Mouse (Mus musculus): Measurements from ENCODE around the gene Mbd3.

GRCm38 (mm10) chr10:80389185-80389708 lies 10.1 kb downstream of the Mbd3 start:
- TF ChIP-seq GATA1 (IDR thresholded peaks at IDR 0.05; ENCODE audit: borderline replicate concordance, low read length) (no peak), CTCF (IDR thresholded peaks at IDR 0.05; ENCODE audit: low read depth, low read length) (no peak), TAL1 (conservative IDR thresholded peaks at IDR 0.05; ENCODE audit: low read depth, low read length) (no peak)
